In genomic region chr15:85811535-85812277, GRCm38 (mm10) we compare ENCODE assay signal across 8 mouse cellular contexts. TPM values are rescaled to one million over a fixed set of nuclear protein-coding genes. Genes with fewer than 3 reads are reported as not detected.
DNase-seq lines count a peak whose midpoint lies in the region; ATAC-seq and TF ChIP-seq lines count a peak whose summit lies in the region.

TSS of gene Cdpf1 (minus strand) at chr15:85811697.

- peak within 1 kb of the TSS; percentile 13 for H3K27ac ChIP-seq in ES-Bruce4 (ENCODE audit: insufficient read depth, low read length)
- H3K27ac ChIP-seq in forebrain, embryonic 14.5 days (ENCODE audit: low read depth, low read length) = peak within 1 kb of the TSS; percentile 92
- H3K27ac ChIP-seq in neural tube, embryonic 15.5 days (replicated peaks) = peak within 1 kb of the TSS; percentile 94

- ATAC-seq in cerebellum, adult (ENCODE audit: insufficient number of reproducible peaks, low FRiP score, low TSS enrichment) = peak; percentile 87
- peak; percentile 99 for ATAC-seq in forebrain, embryonic 14.5 days
- peak; percentile 98 for ATAC-seq in neural tube, embryonic 15.5 days (ENCODE audit: low FRiP score)

- peak; percentile 98 for DNase-seq in forebrain, embryonic 14.5 days (ENCODE audit: low spot score)
- peak; percentile 99 to 100 for DNase-seq in heart, postnatal 14 days
- DNase-seq in layer of hippocampus, adult 11-12 months (ENCODE audit: low spot score) = peak; percentile 99
- peak; percentile 98 to 99 for DNase-seq in lung, adult 18-20 months
- peak; percentile 96 for DNase-seq in testis, postnatal 14 days (ENCODE audit: low spot score)

- H3K4me2 ChIP-seq in forebrain, embryonic 14.5 days (ENCODE audit: low read length) = peak within 1 kb of the TSS; percentile 73
- peak within 1 kb of the TSS; percentile 86 for H3K4me2 ChIP-seq in neural tube, embryonic 15.5 days

- no peaks in the 10 kb centered on the region for H3K27me3 ChIP-seq in ES-Bruce4 (ENCODE audit: control insufficient read depth, insufficient read depth, low read length, poor library complexity, severe bottlenecking)
- no peaks in the 10 kb centered on the region; the same call in 1 of the 2 replicates for H3K27me3 ChIP-seq in forebrain, embryonic 14.5 days (replicated peaks; ENCODE audit: control insufficient read depth, insufficient read depth, low read length)
- H3K27me3 ChIP-seq in neural tube, embryonic 15.5 days (replicated peaks) = no peaks in the 10 kb centered on the region

- H3K9ac ChIP-seq in ES-Bruce4 (ENCODE audit: low read depth, poor library complexity, severe bottlenecking) = peak within 1 kb of the TSS; percentile 71
- H3K9ac ChIP-seq in forebrain, embryonic 14.5 days (ENCODE audit: low read length) = peak within 1 kb of the TSS; percentile 85
- H3K9ac ChIP-seq in neural tube, embryonic 15.5 days (replicated peaks) = peak within 1 kb of the TSS; percentile 84

- TF ChIP-seq EP300 in ES-Bruce4 (IDR thresholded peaks at IDR 0.05; ENCODE audit: insufficient read depth, low read depth, low read length) = peak; percentile 10; the same call in 1 of the 2 replicates

- no peaks in the 10 kb centered on the region for H3K4me1 ChIP-seq in ES-Bruce4 (ENCODE audit: control insufficient read depth, insufficient read depth, low read length)
- peaks cover 4% of the 10 kb centered on the region; the same call in 1 of the 2 replicates for H3K4me1 ChIP-seq in forebrain, embryonic 14.5 days (ENCODE audit: control insufficient read depth, insufficient read depth, low read length)
- H3K4me1 ChIP-seq in neural tube, embryonic 15.5 days = peaks cover 17% of the 10 kb centered on the region

- TF ChIP-seq CTCF in ES-Bruce4 (IDR thresholded peaks at IDR 0.05; ENCODE audit: low read depth, low read length) = no peak

- WGBS in forebrain, embryonic 14.5 days = 2% methylated on average over 36 of the region's 36 CpGs
- WGBS in neural tube, embryonic 15.5 days = 3% methylated on average over 34 of the region's 36 CpGs

- no peaks in the 10 kb centered on the region for H3K36me3 ChIP-seq in ES-Bruce4 (ENCODE audit: control insufficient read depth, insufficient read depth, low read length, poor library complexity, severe bottlenecking)
- no peaks in the 10 kb centered on the region for H3K36me3 ChIP-seq in forebrain, embryonic 14.5 days (ENCODE audit: control insufficient read depth, insufficient read depth, low read length)
- no peaks in the 10 kb centered on the region for H3K36me3 ChIP-seq in neural tube, embryonic 15.5 days

- TF ChIP-seq POLR2A in ES-Bruce4 (IDR thresholded peaks at IDR 0.05; ENCODE audit: insufficient read depth, low read length) = peak; percentile 89

- peak within 1 kb of the TSS; percentile 83 for H3K4me3 ChIP-seq in ES-Bruce4 (ENCODE audit: low read depth, low read length)
- H3K4me3 ChIP-seq in forebrain, embryonic 14.5 days (ENCODE audit: low read depth, low read length) = peak within 1 kb of the TSS; percentile 74
- peak within 1 kb of the TSS; percentile 81 for H3K4me3 ChIP-seq in neural tube, embryonic 15.5 days (replicated peaks)

- intact Hi-C loops in heart, postnatal 14 days (cut with DNase I) = loop anchor here (5.0 kb wide), 2 partner anchors 74 to 214 kb away; no protein-coding TSS in a partner anchor

- H3K9me3 ChIP-seq in ES-Bruce4 (replicated peaks; ENCODE audit: control insufficient read depth, insufficient read depth, low read length, poor library complexity, severe bottlenecking) = no peaks in the 10 kb centered on the region
- H3K9me3 ChIP-seq in forebrain, embryonic 14.5 days (replicated peaks; ENCODE audit: control insufficient read depth, low read length) = no peaks in the 10 kb centered on the region
- H3K9me3 ChIP-seq in neural tube, embryonic 15.5 days (replicated peaks) = 0 out of 2 replicates have a peak, but pooled peaks cover 4% of the 10 kb centered on the region

RNA-seq across cellular contexts. Expression of gene Cdpf1, which starts in this region (rescaled TPM):
- 18.1 and 19.9 TPM in 2 replicates for polyA plus RNA-seq in ES-Bruce4 (2011; ENCODE audit: insufficient read depth, insufficient read length, low read depth, missing spikeins)
- 28.4 and 29.5 TPM in 2 replicates for polyA plus RNA-seq in forebrain, embryonic 14.5 days (2014; fragmentation: Nextera tagmentation; extraction: Ambion mirVana)
- 10 to 100 TPM; 31.0 to 33.8 TPM for total RNA-seq in heart, postnatal 14 days (2021)
- polyA plus RNA-seq in neural tube, embryonic 15.5 days (2015; fragmentation: Nextera tagmentation; extraction: Ambion mirVana) = 22.3 and 25.7 TPM in 2 replicates

Comparison
In these comparisons a context has a peak if more than half of its experiments do, and no peak if none do; other contexts are left out.
1. Peak in every context shown above with its lines: DNase-seq, ATAC-seq, H3K4me3 ChIP-seq and H3K27ac ChIP-seq.
2. H3K27ac ChIP-seq: peak in every context shown above with its lines; median percentile 94 in neural tube, embryonic 15.5 days; 92 in forebrain, embryonic 14.5 days; 13 in ES-Bruce4.